Mouse (Mus musculus): Measurements from ENCODE around the gene Gm11639. TPM values are rescaled to one million over a fixed set of nuclear protein-coding genes. Genes with fewer than 3 reads are reported as not detected.
A peak's percentile ranks its signal among the peaks of the same experiment; 100 is the strongest.
"Not testable (repeated sequence)": the region's sequence is repeated elsewhere in the genome, so short reads cannot be mapped to it uniquely, and the experiment has no call there.

The Gm11639 gene
- polyA plus RNA-seq, 1 experiment from 2014 or later: not detected

- not testable (repeated sequence) for H3K27ac ChIP-seq; H3K36me3 ChIP-seq; H3K9me3 ChIP-seq; H3K27me3 ChIP-seq; H3K4me1 ChIP-seq (replicated peaks); H3K4me3 ChIP-seq (replicated peaks); ATAC-seq (ENCODE audit: insufficient number of reproducible peaks, insufficient read depth, low FRiP score, low TSS enrichment, low read depth); H3K9ac ChIP-seq (replicated peaks); H3K4me2 ChIP-seq
- 77% methylated on average over 22 of the region's 22 CpGs for whole genome bisulfite sequencing
Observed at GRCm38 (mm10) chr11:105112448-105112847, 426.9 kb downstream of the Gm11639 start.

DNA sequence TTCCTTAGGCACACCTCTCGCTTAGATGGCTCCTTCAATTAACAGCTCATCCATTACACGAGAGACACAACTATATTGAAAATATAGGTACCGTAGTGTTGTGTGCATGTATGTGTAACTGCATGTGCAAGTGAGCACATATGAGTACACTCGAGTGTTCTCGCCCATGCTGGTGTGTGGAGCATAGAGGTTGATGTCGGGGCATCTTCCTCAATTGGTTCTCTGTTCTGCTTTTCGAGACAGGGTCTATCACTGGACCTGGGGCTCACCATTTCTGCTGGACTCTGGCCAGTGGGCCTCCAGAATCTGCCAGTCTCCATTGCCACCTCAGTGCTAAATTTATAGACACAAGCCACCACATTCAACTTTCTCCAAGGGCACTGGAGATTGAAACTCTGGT is 432.3 kb downstream of the Gm11639 start:
- H3K27me3 ChIP-seq: no peaks in the 10 kb centered on the region
- no peak for ATAC-seq (ENCODE audit: insufficient number of reproducible peaks, insufficient read depth, low FRiP score, low TSS enrichment, low read depth)
- no peak overlapping the region for H3K4me2 ChIP-seq
- no peak overlapping the region for H3K4me3 ChIP-seq (replicated peaks)
- H3K27ac ChIP-seq: no peak overlapping the region
- no peaks in the 10 kb centered on the region for H3K9me3 ChIP-seq
- no peak overlapping the region for H3K9ac ChIP-seq (replicated peaks)
- WGBS: 86% methylated on average over 7 of the region's 7 CpGs
- no peaks in the 10 kb centered on the region for H3K36me3 ChIP-seq
- no peaks in the 10 kb centered on the region for H3K4me1 ChIP-seq (replicated peaks)

DNA sequence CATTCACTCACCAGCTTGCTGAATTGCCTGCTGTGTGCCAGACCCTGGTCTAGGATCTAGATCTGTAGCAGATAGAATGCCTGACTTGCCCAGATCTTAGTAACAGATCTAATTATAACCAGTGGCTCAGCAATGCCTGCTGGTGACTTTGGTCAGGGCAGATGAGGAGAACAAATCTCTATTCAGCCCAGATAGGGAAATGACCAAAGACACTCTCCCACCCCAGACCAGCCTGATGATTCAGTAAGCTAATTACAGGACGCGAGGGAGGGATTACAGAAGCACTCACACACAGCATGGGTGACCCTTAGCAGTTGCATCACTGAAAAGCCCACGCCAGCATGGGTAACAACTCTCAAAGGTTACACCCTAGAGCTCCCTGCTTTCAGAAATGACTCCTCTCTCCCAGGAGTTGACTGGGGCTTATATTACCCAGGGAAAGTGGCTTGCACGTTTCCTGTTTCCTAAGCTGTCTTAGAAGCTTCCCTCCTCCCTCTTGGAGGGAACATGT is 435.1 kb downstream of the Gm11639 start:
- Histone ChIP-seq H3K4me3 (replicated peaks) (no peak overlapping the region), H3K9me3 (no peaks in the 10 kb centered on the region), H3K4me2 (no peak overlapping the region), H3K27me3 (no peaks in the 10 kb centered on the region), H3K4me1 (replicated peaks) (no peaks in the 10 kb centered on the region), H3K9ac (replicated peaks) (no peak overlapping the region), H3K36me3 (no peaks in the 10 kb centered on the region), H3K27ac (no peak overlapping the region)
- no peak for ATAC-seq (ENCODE audit: insufficient number of reproducible peaks, insufficient read depth, low FRiP score, low TSS enrichment, low read depth)
- WGBS: 30% methylated on average over 4 of the region's 4 CpGs

DNA sequence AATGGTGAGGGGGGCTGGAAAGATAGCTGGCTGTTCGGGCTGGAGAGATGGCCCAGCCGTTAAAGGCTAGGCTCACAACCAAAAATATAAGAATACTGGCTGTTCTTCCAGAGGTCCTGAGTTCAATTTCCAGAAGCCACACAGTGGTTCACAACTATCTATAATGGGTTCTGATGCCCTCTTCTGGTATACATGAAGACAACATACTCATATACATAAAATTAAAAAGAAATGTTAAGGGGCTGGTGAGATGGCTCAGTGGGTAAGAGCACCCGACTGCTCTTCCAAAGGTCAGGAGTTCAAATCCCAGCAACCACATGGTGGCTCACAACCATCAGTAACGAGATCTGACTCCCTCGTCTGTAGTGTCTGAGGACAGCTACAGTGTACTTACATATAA is 436.3 kb downstream of the Gm11639 start:
- not testable (repeated sequence) for H3K4me1 ChIP-seq (replicated peaks); H3K4me3 ChIP-seq (replicated peaks); H3K9me3 ChIP-seq; ATAC-seq (ENCODE audit: insufficient number of reproducible peaks, insufficient read depth, low FRiP score, low TSS enrichment, low read depth); H3K9ac ChIP-seq (replicated peaks); H3K4me2 ChIP-seq; H3K27ac ChIP-seq; H3K36me3 ChIP-seq; H3K27me3 ChIP-seq
- WGBS: 73% methylated on average over 5 of the region's 5 CpGs

DNA sequence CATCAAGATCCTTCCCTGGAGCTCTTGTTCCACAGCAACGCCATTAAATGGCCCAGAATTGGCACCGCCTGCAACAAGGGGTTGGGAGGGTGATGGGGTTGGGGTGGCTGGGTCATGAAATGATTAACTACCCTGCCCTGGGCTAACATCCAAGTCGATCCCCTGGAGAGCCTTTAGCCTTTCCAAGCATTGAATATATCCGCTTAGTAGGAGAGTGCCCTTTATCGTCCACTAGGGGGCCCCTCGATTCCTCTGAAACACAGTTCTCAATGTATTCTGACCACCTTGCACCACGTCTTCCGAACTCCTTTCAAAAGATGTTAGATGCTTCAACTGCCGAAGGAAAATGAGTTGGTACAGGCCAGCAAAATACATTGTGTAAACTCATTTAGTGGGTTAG is 438.5 kb downstream of the Gm11639 start:
- WGBS: 5% methylated on average over 9 of the region's 9 CpGs
- ATAC-seq (ENCODE audit: insufficient number of reproducible peaks, insufficient read depth, low FRiP score, low TSS enrichment, low read depth): 0 out of 2 replicates have a peak, but pooled peaks have one; percentile 48
- Histone ChIP-seq H3K9me3 (no peaks in the 10 kb centered on the region), H3K27me3 (no peaks in the 10 kb centered on the region), H3K9ac (replicated peaks) (no peak overlapping the region), H3K4me2 (no peak overlapping the region), H3K4me1 (replicated peaks) (peaks cover 11% of the 10 kb centered on the region), H3K27ac (no peak overlapping the region), H3K36me3 (peaks cover 6% of the 10 kb centered on the region; the same call in 1 of the 2 replicates), H3K4me3 (replicated peaks) (no peak overlapping the region)

DNA sequence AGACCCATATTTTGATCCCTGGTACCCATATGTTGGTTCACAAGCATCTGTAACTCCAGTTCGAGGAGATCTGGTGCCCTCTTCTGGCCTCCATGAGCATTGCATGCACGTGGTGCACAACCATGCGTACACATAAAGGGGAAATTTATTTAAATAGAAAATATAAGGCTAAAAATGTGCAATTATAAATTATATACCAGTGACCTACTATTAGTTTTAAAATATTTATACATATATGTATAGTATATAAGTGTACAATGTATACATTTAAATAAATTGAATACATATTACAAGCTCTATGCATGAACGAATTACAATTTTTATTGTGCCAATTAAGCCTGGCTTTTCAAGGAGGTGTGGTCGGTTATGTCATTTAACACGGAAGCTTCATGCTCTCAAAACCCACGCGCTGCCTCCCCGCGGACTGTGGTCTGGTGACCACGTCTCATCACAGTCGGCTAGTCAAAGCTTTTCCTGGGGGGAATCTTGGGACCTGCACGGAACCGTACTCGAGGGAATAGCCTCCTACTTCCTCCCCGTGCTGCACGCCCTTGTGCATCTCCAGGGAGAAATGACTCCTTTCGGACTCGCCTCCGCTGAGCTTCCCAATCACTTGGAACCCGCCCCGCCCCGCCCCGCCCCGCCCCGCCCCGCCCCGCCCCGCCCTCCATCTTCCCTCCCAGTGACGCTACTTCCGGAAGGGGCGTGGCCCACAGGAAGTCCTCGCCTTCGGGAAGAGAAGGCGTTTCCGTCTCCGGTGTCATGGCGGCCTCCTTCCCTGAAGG is 440.4 kb downstream of the Gm11639 start, which contains the start of gene Mettl2:
Gene Mettl2 (plus strand): TSS at position 691 of the 785 bp plus-strand sequence.
- Histone ChIP-seq H3K9me3 (no peaks in the 10 kb centered on the region), H3K36me3 (peaks cover 25% of the 10 kb centered on the region), H3K4me2 (peak within 1 kb of the TSS; percentile 89), H3K27me3 (no peaks in the 10 kb centered on the region), H3K27ac (0 out of 2 replicates have a peak within 1 kb of the TSS, but pooled peaks have one; percentile 35), H3K4me3 (replicated peaks) (peak within 1 kb of the TSS; percentile 97), H3K9ac (replicated peaks) (peak within 1 kb of the TSS; percentile 77), H3K4me1 (replicated peaks) (peaks cover 11% of the 10 kb centered on the region)
- 2% methylated on average over 31 of the region's 38 CpGs for WGBS
- peak; percentile 75 for ATAC-seq (ENCODE audit: insufficient number of reproducible peaks, insufficient read depth, low FRiP score, low TSS enrichment, low read depth)

- Histone ChIP-seq H3K4me1 (replicated peaks) (peaks cover 11% of the 10 kb centered on the region), H3K4me2 (peak overlapping the region; percentile 89), H3K9me3 (no peaks in the 10 kb centered on the region), H3K27me3 (no peaks in the 10 kb centered on the region), H3K36me3 (peaks cover 31% of the 10 kb centered on the region), H3K27ac (no peak overlapping the region), H3K4me3 (replicated peaks) (peak overlapping the region; percentile 97), H3K9ac (replicated peaks) (peak overlapping the region; percentile 77)
- WGBS: under 1% methylated on average over 49 of the region's 49 CpGs
- no peak for ATAC-seq (ENCODE audit: insufficient number of reproducible peaks, insufficient read depth, low FRiP score, low TSS enrichment, low read depth)
Observed at GRCm38 (mm10) chr11:105126520-105127029, 441.1 kb downstream of the Gm11639 start.

DNA sequence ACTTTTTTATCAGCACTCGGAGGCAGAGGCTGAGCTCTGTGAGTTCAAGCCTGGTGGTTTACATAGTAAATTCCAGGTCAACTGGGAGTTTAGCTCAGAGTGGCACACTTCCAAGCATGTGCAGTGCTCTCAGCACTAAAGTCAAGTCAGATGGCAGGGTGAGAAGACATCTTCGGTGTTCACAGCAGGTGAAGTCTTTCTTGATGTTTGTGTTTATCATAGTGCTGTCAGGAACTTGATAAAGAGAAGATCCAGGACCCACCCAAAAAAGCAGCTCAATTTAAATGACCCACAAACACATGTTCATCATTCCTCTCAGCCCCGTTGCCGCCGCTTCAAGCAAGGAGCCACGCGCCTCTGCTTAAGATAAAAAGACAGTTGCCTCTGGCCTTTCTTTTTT is 450.2 kb downstream of the Gm11639 start:
- Histone ChIP-seq H3K9ac (replicated peaks) (no peak overlapping the region), H3K4me2 (no peak overlapping the region), H3K9me3 (no peaks in the 10 kb centered on the region), H3K36me3 (peaks cover 98% of the 10 kb centered on the region), H3K27me3 (no peaks in the 10 kb centered on the region), H3K4me3 (replicated peaks) (no peak overlapping the region), H3K27ac (no peak overlapping the region), H3K4me1 (replicated peaks) (no peaks in the 10 kb centered on the region)
- 95% methylated on average over 7 of the region's 7 CpGs for WGBS
- no peak for ATAC-seq (ENCODE audit: insufficient number of reproducible peaks, insufficient read depth, low FRiP score, low TSS enrichment, low read depth)

- H3K27ac ChIP-seq; H3K4me2 ChIP-seq; H3K9ac ChIP-seq (replicated peaks); H3K4me3 ChIP-seq (replicated peaks); H3K4me1 ChIP-seq (replicated peaks); H3K27me3 ChIP-seq; ATAC-seq (ENCODE audit: insufficient number of reproducible peaks, insufficient read depth, low FRiP score, low TSS enrichment, low read depth); H3K9me3 ChIP-seq: not testable (repeated sequence)
- 91% methylated on average over 2 of the region's 2 CpGs for WGBS
- peaks cover 96% of the 10 kb centered on the region for H3K36me3 ChIP-seq
Observed at GRCm38 (mm10) chr11:105137255-105137654, 451.7 kb downstream of the Gm11639 start.

DNA sequence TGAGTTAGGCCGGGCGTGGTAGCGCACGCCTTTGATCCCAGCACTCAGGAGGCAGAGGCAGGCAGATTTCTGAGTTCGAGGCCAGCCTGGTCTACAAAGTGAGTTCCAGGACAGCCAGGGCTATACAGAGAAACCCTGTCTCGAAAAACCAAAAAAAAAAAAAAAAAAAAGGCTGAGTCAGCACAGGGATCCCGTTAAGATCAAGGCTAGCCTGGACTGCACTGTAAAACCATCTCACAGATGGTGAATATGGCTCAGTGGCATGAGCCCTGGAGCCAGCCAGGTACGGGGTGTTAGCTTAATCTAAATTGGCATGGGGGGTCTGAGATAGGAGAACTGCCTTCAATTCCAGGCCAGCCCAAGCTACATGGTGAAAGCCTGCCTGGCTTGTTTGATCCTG is 455.0 kb downstream of the Gm11639 start:
- not testable (repeated sequence) for H3K4me2 ChIP-seq; H3K9me3 ChIP-seq; ATAC-seq (ENCODE audit: insufficient number of reproducible peaks, insufficient read depth, low FRiP score, low TSS enrichment, low read depth); H3K27me3 ChIP-seq; H3K4me1 ChIP-seq (replicated peaks); H3K27ac ChIP-seq; H3K4me3 ChIP-seq (replicated peaks); H3K9ac ChIP-seq (replicated peaks)
- WGBS: 90% methylated on average over 8 of the region's 8 CpGs
- H3K36me3 ChIP-seq: peaks cover 64% of the 10 kb centered on the region

GRCm38 (mm10) chr11:105141115-105141514 is 455.6 kb downstream of the Gm11639 start:
- Histone ChIP-seq H3K4me3 (replicated peaks) (no peak overlapping the region), H3K36me3 (peaks cover 58% of the 10 kb centered on the region), H3K27ac (no peak overlapping the region), H3K9ac (replicated peaks) (no peak overlapping the region), H3K4me2 (no peak overlapping the region), H3K27me3 (peaks cover 10% of the 10 kb centered on the region; the same call in 1 of the 2 replicates), H3K4me1 (replicated peaks) (no peaks in the 10 kb centered on the region), H3K9me3 (no peaks in the 10 kb centered on the region)
- WGBS: 87% methylated on average over 5 of the region's 5 CpGs
- no peak for ATAC-seq (ENCODE audit: insufficient number of reproducible peaks, insufficient read depth, low FRiP score, low TSS enrichment, low read depth)
